Mouse (Mus musculus) liver, embryonic 14.5 days (tissue): Measurements from ENCODE around the gene Angptl4. TPM values are rescaled to one million over a fixed set of nuclear protein-coding genes. Genes with fewer than 3 reads are reported as not detected.

Experiments
- ATAC-seq: fragments of 200-750 bp; cut with Nextera tagmentation; 2 replicates; pipeline ENCODE4 v1.8.0; 2017; ENCODE audit warnings: moderate number of reproducible peaks, mild to moderate bottlenecking, moderate library complexity; ENCODE audit not compliant: insufficient read depth
- DNase-seq, 3 experiments: peaks; one replicate each; pipeline ENCODE4 v3.0.0-alpha.2; 2012 to 2013; ENCODE audit warnings: low read depth in 3 of 3, low spot score in 3 of 3
- H3K27ac ChIP-seq: fragments of 300-500 bp; sonication (generic); 2 replicates; pipeline ENCODE4 v1.5.1; 2014; ENCODE audit warnings: moderate library complexity, mild to moderate bottlenecking, control low read depth, inconsistent platforms
- H3K27me3 ChIP-seq: fragments of 300-500 bp; sonication (generic); 2 replicates; pipeline ENCODE4 v1.6.1; 2014; ENCODE audit warnings: mild to moderate bottlenecking, low read length, moderate library complexity; ENCODE audit not compliant: control insufficient read depth, insufficient read depth
- H3K36me3 ChIP-seq: fragments of 300-500 bp; sonication (generic); replicated peaks from 2 replicates; pipeline ENCODE4 v1.6.1; 2014; ENCODE audit warnings: low read depth; ENCODE audit not compliant: control insufficient read depth, insufficient read depth
- H3K4me1 ChIP-seq, 2 experiments: fragments of 200-500 bp in 1 of 2; fragments of 300-500 bp in 1 of 2; sonication (generic) in 1 of 2; replicated peaks; 2 replicates each; pipeline ENCODE4 v1.6.1; 2012 to 2014; ENCODE audit warnings: antibody characterized with exemption in 1 of 2, inconsistent platforms in 1 of 2, low read length in 1 of 2; ENCODE audit not compliant: control insufficient read depth in 2 of 2, insufficient read depth in 2 of 2
- H3K4me2 ChIP-seq: fragments of 300-500 bp; sonication (generic); 2 replicates; pipeline ENCODE4 v1.6.1; 2014; ENCODE audit warnings: low read depth, mild to moderate bottlenecking, control low read depth, moderate library complexity
- H3K4me3 ChIP-seq, 2 experiments: fragments of 200-500 bp in 1 of 2; fragments of 300-500 bp in 1 of 2; sonication (generic) in 1 of 2; 2 replicates each; pipeline ENCODE4 v1.5.1; 2012 to 2014; ENCODE audit warnings: low read depth in 2 of 2, low read length in 2 of 2, mild to moderate bottlenecking in 2 of 2, control low read depth in 1 of 2, inconsistent platforms in 1 of 2, moderate library complexity in 1 of 2; ENCODE audit not compliant: insufficient read depth in 1 of 2
- H3K9ac ChIP-seq: fragments of 300-500 bp; sonication (generic); replicated peaks from 2 replicates; pipeline ENCODE4 v1.6.1; 2014; ENCODE audit warnings: mild to moderate bottlenecking, control low read depth, moderate library complexity
- H3K9me3 ChIP-seq: fragments of 300-500 bp; sonication (generic); 2 replicates; pipeline ENCODE4 v1.6.1; 2016; ENCODE audit warnings: low read length, mixed read lengths; ENCODE audit not compliant: control insufficient read depth
- CTCF ChIP-seq: IDR thresholded peaks from 2 replicates; pipeline ENCODE4 v1.5.1; 2016; ENCODE audit warnings: antibody characterized with exemption, low read depth, control low read depth
- EP300 ChIP-seq: IDR thresholded peaks from 2 replicates; pipeline ENCODE4 v1.6.1; 2016; ENCODE audit warnings: antibody characterized with exemption, low read depth
- WGBS: fragments of 180-500 bp; shearing (Covaris S2); extraction: QIAGEN DNeasy Blood & Tissue Kit; methylation state at CpG from one replicate; pipeline ENCODE4 v1.1.7; 2014; ENCODE audit not compliant: insufficient replicate concordance; 5-methylcytosine and 5-hydroxymethylcytosine counted together
- polyA plus RNA-seq, 2 experiments: library from polyadenylated mRNA; depleted of rRNA in 1 of 2; stranded (reverse) in 1 of 2; unstranded in 1 of 2; fragments of >200 nt; fragmentation: Nextera tagmentation in 1 of 2; extraction: Ambion mirVana in 1 of 2; gene quantifications; 2 replicates each; pipeline versions ENCODE4 v1.2.1 to v1.2.3; 2012 to 2014

The Angptl4 gene
- polyA plus RNA-seq, 2 experiments = 6.3 to 12.8 TPM

DNA sequence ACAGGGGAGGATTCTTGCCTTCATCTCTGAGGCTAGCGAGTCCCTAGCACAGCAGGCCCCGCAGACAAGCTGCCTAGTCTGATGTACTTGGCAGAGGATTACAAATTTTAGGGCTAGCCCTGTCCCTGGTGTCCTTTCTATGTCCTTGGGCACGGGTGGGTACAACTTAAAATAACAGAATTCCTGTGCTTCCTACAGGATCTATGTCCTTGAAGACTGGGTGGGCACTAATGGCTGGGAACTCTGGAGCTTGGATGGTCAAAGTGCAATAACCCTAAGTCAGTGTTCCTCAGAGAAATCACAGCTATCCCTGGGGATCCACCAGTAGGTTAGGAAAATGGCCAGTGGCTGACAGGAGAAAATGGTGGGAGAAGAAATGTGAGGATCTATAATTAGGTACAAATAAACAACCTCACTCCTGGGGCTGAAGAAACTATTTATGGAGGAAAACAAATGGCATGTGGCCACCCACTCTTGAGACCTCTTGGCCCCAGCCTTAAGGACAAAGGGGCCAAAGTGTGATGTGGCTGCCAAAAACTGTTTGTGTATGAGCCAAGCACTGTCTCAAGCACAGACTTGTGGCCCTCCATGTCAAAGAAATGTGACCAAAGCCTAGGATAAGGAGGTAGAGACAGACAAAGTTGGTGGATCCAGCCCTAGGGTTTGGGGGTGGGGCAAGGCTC lies 25.4 kb downstream of the Angptl4 start:
- H3K27ac ChIP-seq = no peak overlapping the region
- TF ChIP-seq EP300 = no peak
- TF ChIP-seq CTCF = no peak
- H3K36me3 ChIP-seq = peaks cover 12% of the 10 kb centered on the region; the same call in 1 of the 2 replicates
- no peaks in the 10 kb centered on the region for H3K9me3 ChIP-seq
- H3K9ac ChIP-seq = no peak overlapping the region
- no peaks in the 10 kb centered on the region for H3K27me3 ChIP-seq
- DNase-seq = no peak
- no peak overlapping the region for H3K4me3 ChIP-seq
- H3K4me1 ChIP-seq = peaks cover 22 to 32% of the 10 kb centered on the region in 2 experiments
- no peak overlapping the region for H3K4me2 ChIP-seq
- 80% methylated on average over 3 of the region's 3 CpGs for WGBS
- no peak for ATAC-seq

- H3K4me1 ChIP-seq = peaks cover 22 to 29% of the 10 kb centered on the region in 2 experiments
- H3K9ac ChIP-seq = no peak overlapping the region
- no peak overlapping the region for H3K27ac ChIP-seq
- H3K27me3 ChIP-seq = no peaks in the 10 kb centered on the region
- H3K4me3 ChIP-seq = no peak overlapping the region
- DNase-seq (no peak), ATAC-seq (no peak)
- no peaks in the 10 kb centered on the region for H3K9me3 ChIP-seq
- WGBS = 74% methylated on average over 10 of the region's 10 CpGs
- TF ChIP-seq CTCF (no peak), EP300 (no peak)
- no peak overlapping the region for H3K4me2 ChIP-seq
- H3K36me3 ChIP-seq = peaks cover 12% of the 10 kb centered on the region
Measured at GRCm38 (mm10) chr17:33755418-33756107, 26.1 kb downstream of the Angptl4 start.

- WGBS = 75% methylated on average over 1 of the region's 1 CpGs
- TF ChIP-seq EP300 (no peak), CTCF (no peak)
- no peak for ATAC-seq
- H3K36me3 ChIP-seq = peaks cover 15% of the 10 kb centered on the region
- no peak overlapping the region for H3K4me3 ChIP-seq
- no peak overlapping the region for H3K9ac ChIP-seq
- H3K4me2 ChIP-seq = no peak overlapping the region
- no peak for DNase-seq
- H3K4me1 ChIP-seq = peaks cover 22 to 29% of the 10 kb centered on the region in 2 experiments
- no peaks in the 10 kb centered on the region for H3K27me3 ChIP-seq
- H3K27ac ChIP-seq = no peak overlapping the region
- no peaks in the 10 kb centered on the region for H3K9me3 ChIP-seq
Measured at GRCm38 (mm10) chr17:33754656-33755055, 27.0 kb downstream of the Angptl4 start.

DNA sequence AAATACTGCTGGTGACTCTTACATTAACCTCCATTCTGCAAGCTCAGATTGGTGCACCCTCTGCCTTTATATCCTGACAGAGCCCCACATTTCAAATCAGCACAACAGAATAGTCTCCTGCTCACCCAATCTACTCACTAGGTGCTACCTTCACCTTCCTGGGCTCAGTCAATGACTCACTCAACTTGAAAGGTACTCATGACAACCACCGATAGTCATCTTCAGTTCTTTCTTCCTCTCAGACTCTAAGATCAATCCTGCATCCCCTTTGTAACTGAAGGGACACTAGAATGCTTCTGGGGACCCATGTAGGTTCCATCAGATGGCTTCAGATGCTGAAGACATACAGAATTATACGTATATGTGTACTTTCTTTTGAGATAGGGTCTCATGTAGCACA lies 29.3 kb downstream of the Angptl4 start:
- Histone ChIP-seq H3K4me2 (no peak overlapping the region), H3K27ac (no peak overlapping the region), H3K4me3 (no peak overlapping the region), H3K27me3 (no peaks in the 10 kb centered on the region), H3K36me3 (peaks cover 21% of the 10 kb centered on the region), H3K9ac (no peak overlapping the region), H3K9me3 (no peaks in the 10 kb centered on the region), H3K4me1 (peaks cover 4 to 10% of the 10 kb centered on the region in 2 experiments)
- 91% methylated on average over 2 of the region's 2 CpGs for WGBS
- TF ChIP-seq CTCF (no peak), EP300 (no peak)
- no peak for ATAC-seq
- DNase-seq = no peak

DNA sequence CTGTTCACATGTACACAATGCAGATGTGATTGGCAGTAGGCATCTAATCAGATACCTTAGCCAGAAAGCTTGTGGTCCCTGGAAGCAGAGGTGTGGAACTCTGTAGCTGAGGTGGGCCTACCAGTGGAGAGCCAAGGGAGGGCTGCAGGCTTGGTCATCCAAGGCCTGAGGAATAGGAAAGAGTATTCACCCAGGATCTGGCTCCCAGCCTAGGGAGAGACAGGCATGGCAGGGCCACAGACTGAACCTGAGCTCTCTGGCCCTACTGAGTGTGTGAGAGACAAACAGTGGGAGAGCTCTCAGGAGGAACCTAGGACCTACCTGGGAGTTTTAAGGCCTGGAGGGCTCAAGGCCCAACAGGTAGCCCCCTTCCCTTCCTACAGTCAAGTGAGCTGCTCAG lies 30.4 kb downstream of the Angptl4 start:
- no peak overlapping the region for H3K27ac ChIP-seq
- H3K4me3 ChIP-seq = no peak overlapping the region
- DNase-seq (no peak), ATAC-seq (no peak)
- H3K9me3 ChIP-seq = no peaks in the 10 kb centered on the region
- H3K36me3 ChIP-seq = peaks cover 24% of the 10 kb centered on the region
- no peak overlapping the region for H3K9ac ChIP-seq
- no peak overlapping the region for H3K4me2 ChIP-seq
- H3K4me1 ChIP-seq = peaks cover 0 to 7% of the 10 kb centered on the region in 2 experiments; a peak in 1 of 4 replicates
- H3K27me3 ChIP-seq = no peaks in the 10 kb centered on the region
- TF ChIP-seq EP300 (no peak), CTCF (no peak)
